Mouse (Mus musculus) C2C12 (cell line): ENCODE measurements around the gene Gapvd1.
"Not testable (repeated sequence)": the region's sequence is repeated elsewhere in the genome, so short reads cannot be mapped to it uniquely, and the experiment has no call there.

Source experiments
- CEBPB ChIP-seq: IDR thresholded peaks from one replicate; pipeline ENCODE4 v1.6.1; 2011; ENCODE audit warnings: low read depth, mild to moderate bottlenecking, control low read depth, moderate library complexity
- CTCF ChIP-seq: IDR thresholded peaks from one replicate; pipeline ENCODE4 v1.5.1; 2011; ENCODE audit not compliant: control insufficient read depth, insufficient read depth, insufficient read length
- FOSL1 ChIP-seq: IDR thresholded peaks from one replicate; pipeline ENCODE4 v1.8.0; 2011; ENCODE audit warnings: mild to moderate bottlenecking, low read length; ENCODE audit not compliant: poor library complexity, insufficient read depth, severe bottlenecking
- MAX ChIP-seq: IDR thresholded peaks from one replicate; pipeline ENCODE4 v1.6.1; 2011; ENCODE audit warnings: mild to moderate bottlenecking, control low read depth
- MYOD1 ChIP-seq: IDR thresholded peaks from one replicate; pipeline ENCODE4 v1.6.1; 2011; ENCODE audit warnings: low read depth; ENCODE audit not compliant: control insufficient read depth, insufficient read length
- MYOG ChIP-seq: IDR thresholded peaks from one replicate; pipeline ENCODE4 v1.6.1; 2011; ENCODE audit not compliant: control insufficient read depth, insufficient read length; ENCODE audit errors: extremely low read depth
- USF1 ChIP-seq: IDR thresholded peaks from one replicate; pipeline ENCODE4 v1.6.1; 2011; ENCODE audit warnings: low read depth, mild to moderate bottlenecking, control low read depth, moderate library complexity

DNA sequence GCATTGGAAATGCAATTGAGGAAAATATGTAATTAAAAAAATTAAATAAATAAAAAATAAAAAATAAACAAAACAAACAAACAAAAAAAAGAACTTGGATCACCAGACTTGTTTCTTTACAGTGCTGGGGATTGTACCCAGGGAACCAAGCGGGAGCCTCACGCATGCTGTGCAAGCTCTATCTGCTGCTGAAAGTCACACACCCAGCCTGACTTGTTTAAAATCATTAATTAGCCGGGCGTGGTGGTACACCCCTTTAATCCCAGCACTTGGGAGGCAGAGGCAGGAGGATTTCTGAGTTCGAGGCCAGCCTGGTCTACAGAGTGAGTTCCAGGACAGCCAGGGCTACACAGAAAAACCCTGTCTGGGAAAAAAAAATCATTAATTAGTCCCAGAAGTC, 6.2 kb upstream of the Gapvd1 start:
- TF ChIP-seq CTCF, CEBPB, MYOD1, MAX, USF1, MYOG, FOSL1: not testable (repeated sequence)
